Mouse (Mus musculus) neural tube, embryonic 15.5 days (tissue): ENCODE results near the gene Gm7029. TPM values are rescaled to one million over a fixed set of nuclear protein-coding genes. Genes with fewer than 3 reads are reported as not detected.
"Not testable (repeated sequence)": the region's sequence is repeated elsewhere in the genome, so short reads cannot be mapped to it uniquely, and the experiment has no call there.

ENCODE experiments used
- ATAC-seq: fragments of 200-750 bp; cut with Nextera tagmentation; 2 replicates; pipeline ENCODE4 v1.8.0; 2017; ENCODE audit warnings: mild to moderate bottlenecking, moderate TSS enrichment, moderate library complexity; ENCODE audit not compliant: low FRiP score
- H3K27ac ChIP-seq: fragments of 300-500 bp; sonication (generic); replicated peaks from 2 replicates; pipeline ENCODE4 v1.5.1; 2015; ENCODE audit warnings: mild to moderate bottlenecking, inconsistent platforms
- H3K27me3 ChIP-seq: fragments of 300-500 bp; sonication (generic); replicated peaks from 2 replicates; pipeline ENCODE4 v1.6.1; 2015; ENCODE audit warnings: inconsistent platforms
- H3K36me3 ChIP-seq: fragments of 300-500 bp; sonication (generic); 2 replicates; pipeline ENCODE4 v1.6.1; 2015; ENCODE audit warnings: inconsistent platforms
- H3K4me1 ChIP-seq: fragments of 300-500 bp; sonication (generic); 2 replicates; pipeline ENCODE4 v1.6.1; 2015; ENCODE audit warnings: inconsistent platforms
- H3K4me2 ChIP-seq: fragments of 300-500 bp; sonication (generic); 2 replicates; pipeline ENCODE4 v1.6.1; 2015; ENCODE audit warnings: inconsistent platforms, mild to moderate bottlenecking, moderate library complexity
- H3K4me3 ChIP-seq: fragments of 300-500 bp; sonication (generic); replicated peaks from 2 replicates; pipeline ENCODE4 v1.5.1; 2015; ENCODE audit warnings: mild to moderate bottlenecking, inconsistent platforms
- H3K9ac ChIP-seq: fragments of 300-500 bp; sonication (generic); replicated peaks from 2 replicates; pipeline ENCODE4 v1.6.1; 2015; ENCODE audit warnings: mild to moderate bottlenecking, inconsistent platforms
- H3K9me3 ChIP-seq: fragments of 300-500 bp; sonication (generic); replicated peaks from 2 replicates; pipeline ENCODE4 v1.6.1; 2016; ENCODE audit warnings: inconsistent platforms
- whole genome bisulfite sequencing: fragments of 180-500 bp; shearing (Covaris S2); methylation state at CpG from one replicate; pipeline ENCODE4 v1.1.7; 2015; ENCODE audit warnings: mixed read lengths; 5-methylcytosine and 5-hydroxymethylcytosine counted together
- polyA plus RNA-seq: library from polyadenylated mRNA; unstranded; fragments of >200 nt; fragmentation: Nextera tagmentation; extraction: Ambion mirVana; gene quantifications from 2 replicates; pipeline ENCODE4 v1.2.1, GENCODE M21; 2015

Gm7029 gene
- polyA plus RNA-seq, 1 experiment from 2014 or later = not detected

DNA sequence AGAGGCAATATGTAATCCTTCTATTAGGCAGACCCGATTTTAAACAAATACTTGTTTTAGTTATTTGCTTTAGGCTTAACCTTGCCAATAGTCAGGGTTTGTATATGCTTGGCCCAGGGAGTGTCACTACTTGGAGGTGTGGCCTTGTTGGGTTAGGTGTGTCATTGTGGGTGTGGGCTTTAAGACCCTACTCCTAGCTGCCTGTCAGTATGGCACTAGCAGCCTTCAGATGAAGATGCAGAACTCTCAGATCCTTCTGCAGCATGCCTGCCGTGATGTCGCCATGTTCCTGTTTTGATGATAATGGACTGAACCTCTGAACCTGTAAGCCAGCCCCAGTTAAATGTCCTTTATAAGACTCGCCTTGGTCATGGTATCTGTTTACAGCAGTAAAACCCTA, 19.4 kb downstream of the Gm7029 start:
- not testable (repeated sequence) for H3K36me3 ChIP-seq, ATAC-seq, H3K9ac ChIP-seq, H3K4me2 ChIP-seq, H3K4me3 ChIP-seq, H3K9me3 ChIP-seq, H3K27me3 ChIP-seq, H3K27ac ChIP-seq
- peaks cover 11% of the 10 kb centered on the region for H3K4me1 ChIP-seq
- 80% methylated on average over 4 of the region's 4 CpGs for WGBS

GRCm38 (mm10) chr17:33897114-33897794, 23.6 kb downstream of the Gm7029 start:
- H3K27ac ChIP-seq = no peak overlapping the region
- H3K9ac ChIP-seq = no peak overlapping the region
- no peak for ATAC-seq
- WGBS = 47% methylated on average over 6 of the region's 6 CpGs
- no peaks in the 10 kb centered on the region for H3K4me1 ChIP-seq
- no peaks in the 10 kb centered on the region for H3K9me3 ChIP-seq
- H3K4me2 ChIP-seq = no peak overlapping the region
- H3K4me3 ChIP-seq = no peak overlapping the region
- no peaks in the 10 kb centered on the region for H3K27me3 ChIP-seq
- H3K36me3 ChIP-seq = no peaks in the 10 kb centered on the region

DNA sequence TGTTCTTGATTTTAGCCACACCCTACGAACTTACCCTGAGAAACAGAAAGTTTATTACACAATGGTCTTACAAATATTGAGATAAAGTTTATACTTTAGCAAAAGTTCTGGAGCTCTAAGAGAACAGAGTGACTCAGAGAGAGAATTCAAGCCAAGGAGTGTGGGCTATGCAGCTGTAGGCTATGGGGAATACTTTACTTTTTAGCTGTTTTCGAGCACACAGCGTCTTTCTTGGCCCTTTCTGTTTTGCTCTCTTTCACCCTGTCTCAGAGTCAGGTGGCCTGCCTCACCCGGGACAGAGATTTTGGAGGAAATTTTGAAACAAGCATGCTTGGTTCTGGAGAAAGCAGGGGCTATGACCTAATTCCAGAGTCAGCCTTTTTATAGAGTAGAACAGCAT, 24.6 kb downstream of the Gm7029 start:
- not testable (repeated sequence) for H3K4me1 ChIP-seq, H3K4me3 ChIP-seq, H3K27ac ChIP-seq, ATAC-seq, H3K9me3 ChIP-seq, H3K4me2 ChIP-seq, H3K36me3 ChIP-seq, H3K9ac ChIP-seq, H3K27me3 ChIP-seq
- WGBS = 83% methylated on average over 4 of the region's 4 CpGs

DNA sequence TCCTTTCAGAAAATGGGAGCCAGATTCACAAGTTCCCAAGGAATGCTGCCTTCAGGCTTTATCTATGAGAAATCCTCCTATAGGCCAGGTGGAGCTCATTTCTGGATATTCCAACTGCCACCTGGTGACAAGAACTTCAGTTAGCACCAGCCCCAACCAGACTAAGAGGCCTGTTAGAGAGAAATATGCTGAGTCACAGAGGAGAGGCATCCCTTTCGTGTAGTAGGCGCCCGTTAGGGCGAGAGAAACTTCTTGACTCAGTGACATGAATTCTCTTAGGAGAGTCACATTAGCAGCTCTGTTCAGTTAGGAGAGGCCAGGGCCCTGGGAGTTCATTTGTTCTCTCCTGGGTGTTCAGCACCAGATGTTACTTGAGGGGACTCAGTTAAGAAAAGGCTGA, 26.0 kb downstream of the Gm7029 start:
- Histone ChIP-seq H3K27ac (no peak overlapping the region), H3K27me3 (no peaks in the 10 kb centered on the region), H3K9ac (no peak overlapping the region), H3K4me1 (no peaks in the 10 kb centered on the region), H3K9me3 (no peaks in the 10 kb centered on the region), H3K4me3 (no peak overlapping the region), H3K4me2 (no peak overlapping the region), H3K36me3 (no peaks in the 10 kb centered on the region)
- ATAC-seq = no peak
- 68% methylated on average over 4 of the region's 4 CpGs for WGBS

- Histone ChIP-seq H3K4me2 (no peak overlapping the region), H3K36me3 (no peaks in the 10 kb centered on the region), H3K27me3 (no peaks in the 10 kb centered on the region), H3K4me3 (no peak overlapping the region), H3K27ac (no peak overlapping the region), H3K9ac (no peak overlapping the region), H3K4me1 (no peaks in the 10 kb centered on the region), H3K9me3 (no peaks in the 10 kb centered on the region)
- no peak for ATAC-seq
- 78% methylated on average over 7 of the region's 7 CpGs for WGBS
Observed at GRCm38 (mm10) chr17:33900281-33900988, 26.8 kb downstream of the Gm7029 start.

- Histone ChIP-seq H3K36me3 (no peaks in the 10 kb centered on the region), H3K4me3 (no peak overlapping the region), H3K4me1 (no peaks in the 10 kb centered on the region), H3K4me2 (no peak overlapping the region), H3K27ac (no peak overlapping the region), H3K9me3 (no peaks in the 10 kb centered on the region), H3K9ac (no peak overlapping the region), H3K27me3 (no peaks in the 10 kb centered on the region)
- no peak for ATAC-seq
- 88% methylated on average over 4 of the region's 4 CpGs for WGBS
Observed at GRCm38 (mm10) chr17:33900989-33901314, 27.3 kb downstream of the Gm7029 start.

DNA sequence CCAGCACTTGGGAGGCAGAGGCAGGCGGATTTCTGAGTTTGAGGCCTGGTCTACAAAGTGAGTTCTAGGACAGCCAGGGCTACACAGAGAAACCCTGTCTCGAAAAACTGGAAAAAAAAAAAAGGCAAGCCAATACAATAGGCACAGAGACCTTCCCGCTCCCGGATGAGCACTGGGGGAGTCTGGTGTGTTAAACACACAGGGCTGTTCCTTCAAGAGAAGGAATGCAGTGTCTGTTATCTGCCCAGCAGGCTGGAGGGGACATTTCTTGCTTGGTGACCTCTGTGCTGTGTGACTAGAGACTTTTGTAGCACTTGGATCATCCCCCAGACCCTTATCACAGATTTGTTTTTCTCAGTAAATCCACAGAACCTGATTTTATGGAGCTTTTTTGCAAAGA, 28.0 kb downstream of the Gm7029 start:
- Histone ChIP-seq H3K36me3 (no peaks in the 10 kb centered on the region), H3K9me3 (no peaks in the 10 kb centered on the region), H3K4me2 (no peak overlapping the region), H3K27ac (no peak overlapping the region), H3K4me1 (no peaks in the 10 kb centered on the region), H3K27me3 (no peaks in the 10 kb centered on the region), H3K4me3 (no peak overlapping the region), H3K9ac (no peak overlapping the region)
- no peak for ATAC-seq
- WGBS = 65% methylated on average over 4 of the region's 4 CpGs

GRCm38 (mm10) chr17:33902079-33902478, 28.4 kb downstream of the Gm7029 start:
- H3K27ac ChIP-seq = no peak overlapping the region
- no peak for ATAC-seq
- no peak overlapping the region for H3K4me3 ChIP-seq

GRCm38 (mm10) chr17:33902491-33902890, 28.9 kb downstream of the Gm7029 start:
- Histone ChIP-seq H3K27me3 (no peaks in the 10 kb centered on the region), H3K36me3 (no peaks in the 10 kb centered on the region), H3K4me3 (no peak overlapping the region), H3K9me3 (no peaks in the 10 kb centered on the region), H3K27ac (no peak overlapping the region), H3K4me2 (no peak overlapping the region), H3K4me1 (peaks cover 1% of the 10 kb centered on the region), H3K9ac (no peak overlapping the region)
- ATAC-seq = no peak
- WGBS = 91% methylated on average over 7 of the region's 7 CpGs

More at GRCm38 (mm10) chr17:33902079-33902478, 28.4 kb downstream of the Gm7029 start:
- Histone ChIP-seq H3K9me3 (no peaks in the 10 kb centered on the region), H3K36me3 (no peaks in the 10 kb centered on the region), H3K4me1 (no peaks in the 10 kb centered on the region), H3K9ac (no peak overlapping the region), H3K27me3 (no peaks in the 10 kb centered on the region), H3K4me2 (no peak overlapping the region)
- WGBS = 42% methylated on average over 4 of the region's 4 CpGs

GRCm38 (mm10) chr17:33903911-33904651, 30.4 kb downstream of the Gm7029 start:
- not testable (repeated sequence) for H3K4me2 ChIP-seq, H3K4me1 ChIP-seq, H3K4me3 ChIP-seq, H3K27ac ChIP-seq, H3K9ac ChIP-seq, H3K9me3 ChIP-seq, H3K27me3 ChIP-seq, ATAC-seq, H3K36me3 ChIP-seq
- 77% methylated on average over 6 of the region's 6 CpGs for WGBS

GRCm38 (mm10) chr17:33904835-33905234, 31.2 kb downstream of the Gm7029 start, which contains the start of gene Platr17:
TSS of gene Platr17 (plus strand) at chr17:33905135.
- ATAC-seq, H3K9me3 ChIP-seq, H3K27ac ChIP-seq, H3K4me3 ChIP-seq, H3K27me3 ChIP-seq, H3K4me2 ChIP-seq, H3K36me3 ChIP-seq, H3K9ac ChIP-seq: not testable (repeated sequence)
- WGBS = 28% methylated on average over 3 of the region's 4 CpGs
- H3K4me1 ChIP-seq = peaks cover 12% of the 10 kb centered on the region
